Mouse (Mus musculus) urinary bladder, postnatal 14 days (tissue): ENCODE data around the gene Dusp2.

Experiments used
- DNase-seq: peaks from one replicate; pipeline ENCODE4 v3.0.0; 2021; ENCODE audit warnings: low spot score

The Dusp2 gene

DNA sequence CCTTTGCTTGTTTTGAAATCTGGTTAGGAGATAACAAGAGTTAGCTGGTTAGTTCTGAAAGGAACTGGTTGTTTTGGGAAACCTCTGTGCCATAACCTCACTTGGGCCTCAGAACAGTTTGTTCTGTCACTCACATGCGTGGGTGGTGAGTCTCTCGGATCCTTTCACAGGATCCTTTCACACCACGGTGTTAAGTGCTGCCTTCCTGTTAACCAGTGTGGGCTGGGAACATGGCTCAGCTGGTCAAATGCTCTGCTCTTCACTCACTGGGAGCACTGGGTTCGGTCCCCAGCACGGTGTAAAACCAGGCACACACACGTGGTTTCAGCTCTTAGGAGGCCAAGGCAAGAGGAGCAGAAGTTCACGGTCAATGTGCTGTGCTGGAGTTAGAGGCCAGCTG lies 11.5 kb upstream of the Dusp2 start:
- DNase-seq: no peak

GRCm38 (mm10) chr2:127328090-127328851 lies 7.7 kb upstream of the Dusp2 start:
- no peak for DNase-seq

DNA sequence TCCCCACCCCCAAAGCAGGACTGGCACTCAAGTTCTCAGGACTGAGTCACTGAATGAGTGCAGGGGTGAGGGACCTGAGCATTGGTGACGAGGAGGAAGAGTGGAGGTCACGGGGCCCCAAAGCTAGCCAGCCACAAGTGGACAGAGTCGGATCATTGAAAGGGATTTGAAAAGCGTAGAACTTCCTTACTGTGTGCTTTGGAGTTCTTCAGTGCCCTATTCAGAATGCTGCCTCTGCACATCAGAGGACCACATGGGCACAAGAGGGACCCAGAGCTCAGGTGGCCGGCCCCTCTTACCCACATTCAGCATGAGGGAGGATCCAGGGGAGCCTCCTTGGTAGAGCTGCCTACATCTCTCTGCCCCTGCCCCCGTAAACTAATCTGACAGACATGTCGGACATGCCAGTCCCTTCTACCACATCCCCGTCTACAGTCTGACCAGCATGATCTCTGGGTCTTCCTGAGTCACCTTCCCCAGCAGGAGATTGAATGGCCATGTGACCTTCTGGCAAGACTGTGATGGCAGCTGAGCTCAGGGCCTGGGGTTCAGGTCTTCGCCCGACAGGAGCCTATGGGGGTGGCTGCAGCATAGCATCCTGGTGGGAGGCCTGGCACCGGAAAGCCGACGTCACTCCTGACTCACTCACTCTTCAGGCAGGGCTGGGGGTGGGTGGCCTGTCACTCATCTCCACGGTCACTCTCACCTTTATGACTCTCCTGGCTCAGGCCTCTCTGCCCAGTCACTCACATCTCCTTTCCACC lies 3.0 kb upstream of the Dusp2 start:
- no peak for DNase-seq

- no peak for DNase-seq
These were observed 1.9 kb upstream of the Dusp2 start for GRCm38 (mm10) chr2:127333945-127334603.

DNA sequence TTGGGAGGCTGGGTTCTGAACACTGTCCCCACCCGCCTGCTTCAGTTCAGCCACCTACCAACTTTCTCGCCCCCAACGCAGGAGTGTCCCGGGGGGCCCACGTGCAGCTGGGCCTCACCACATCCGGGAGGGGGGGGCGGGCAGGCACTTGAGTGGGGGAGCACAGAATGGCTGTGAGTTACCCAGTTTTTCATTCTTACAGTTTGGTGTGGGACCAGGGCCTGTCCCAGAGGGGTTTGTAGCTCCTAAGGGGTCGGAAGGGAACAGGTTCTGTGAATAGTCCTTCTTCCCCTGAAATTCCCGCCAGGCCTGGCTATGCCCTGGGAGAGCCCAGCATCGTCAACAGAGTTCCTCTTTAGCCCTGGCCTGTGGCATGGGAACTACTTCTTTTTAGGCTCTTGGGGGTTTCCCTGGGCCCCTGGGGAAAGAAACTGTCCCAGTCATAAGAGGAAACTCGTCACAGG lies 849 bp upstream of the Dusp2 start:
- DNase-seq: no peak

- no peak for DNase-seq
These were observed 506 bp downstream of the Dusp2 start for GRCm38 (mm10) chr2:127336497-127336832.

DNA sequence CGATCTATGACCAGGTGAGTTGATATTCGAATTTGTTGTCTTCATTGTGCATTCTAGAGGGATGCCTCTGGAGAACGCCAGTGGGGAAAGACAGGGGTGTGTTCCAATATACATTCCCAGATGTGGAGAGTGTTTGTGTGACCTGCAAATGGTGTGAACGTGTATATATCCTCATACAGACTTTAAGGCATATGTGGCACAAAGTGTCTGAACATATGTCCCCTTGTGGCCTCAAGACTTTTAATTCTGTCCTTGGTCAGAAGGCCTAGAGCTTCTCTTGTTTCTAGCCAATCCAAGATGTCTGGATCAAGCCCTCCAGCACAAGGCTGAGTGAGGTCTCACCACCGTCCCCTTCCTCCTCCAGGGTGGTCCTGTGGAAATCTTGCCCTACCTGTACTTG lies 926 bp downstream of the Dusp2 start:
- DNase-seq: no peak

DNA sequence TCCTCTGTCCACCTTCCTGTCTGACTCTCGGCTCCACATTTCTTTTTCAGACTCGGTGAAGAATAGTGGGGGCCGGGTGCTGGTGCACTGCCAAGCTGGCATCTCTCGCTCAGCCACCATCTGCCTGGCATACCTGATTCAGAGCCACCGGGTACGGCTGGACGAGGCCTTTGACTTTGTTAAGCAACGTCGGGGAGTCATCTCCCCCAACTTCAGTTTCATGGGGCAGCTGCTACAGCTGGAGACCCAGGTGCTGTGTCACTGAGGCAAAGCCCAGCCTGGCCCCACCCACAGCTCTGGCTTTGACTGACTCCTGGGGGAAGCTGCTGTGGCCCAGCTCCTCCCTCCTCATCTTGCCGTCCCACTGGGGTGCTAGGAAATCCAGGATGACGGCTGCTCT lies 1.6 kb downstream of the Dusp2 start:
- no peak for DNase-seq

DNA sequence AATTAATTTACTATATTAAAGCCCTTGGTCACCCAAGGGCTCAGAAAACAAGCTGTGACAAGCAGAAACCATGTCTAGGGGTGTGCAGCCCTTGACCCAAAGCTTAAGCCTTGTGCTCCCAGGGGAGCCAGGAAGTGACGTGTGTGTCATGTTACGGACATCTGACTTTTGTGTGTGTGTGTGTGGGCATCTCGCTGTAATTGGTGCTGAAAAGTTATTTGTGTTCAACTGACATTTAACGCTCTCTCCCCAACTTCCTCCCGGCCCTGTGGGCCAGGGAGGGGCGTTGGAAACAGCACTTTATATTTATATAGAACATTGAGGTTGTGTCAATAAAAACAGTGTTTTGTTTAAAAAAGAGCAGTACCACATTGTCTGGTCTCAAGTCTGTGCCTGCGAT lies 2.1 kb downstream of the Dusp2 start:
- no peak for DNase-seq

DNA sequence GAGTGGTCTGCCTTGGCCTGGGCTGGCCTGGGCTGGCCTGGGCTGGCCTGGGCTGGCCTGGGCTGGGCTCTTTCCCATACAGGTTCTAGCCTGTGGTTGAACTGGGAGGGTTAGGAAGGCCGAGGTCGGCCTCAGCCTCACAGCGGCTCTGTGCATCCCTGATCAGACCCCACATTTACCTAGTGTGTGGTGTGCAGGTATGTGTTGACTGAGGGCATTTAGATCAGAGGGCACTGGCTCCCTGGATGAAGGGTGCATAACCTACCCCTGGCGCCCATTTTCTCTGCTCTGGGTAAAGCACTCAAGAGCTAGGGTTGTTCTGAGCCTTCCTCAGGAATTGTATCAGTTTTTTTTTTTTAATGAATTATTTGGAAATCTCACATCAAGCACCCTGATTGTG lies 2.5 kb downstream of the Dusp2 start, which contains the start of gene Astl:
Gene Astl, plus strand, starts transcription at position 224 of the 400 bp plus-strand sequence.
- DNase-seq: no peak

DNA sequence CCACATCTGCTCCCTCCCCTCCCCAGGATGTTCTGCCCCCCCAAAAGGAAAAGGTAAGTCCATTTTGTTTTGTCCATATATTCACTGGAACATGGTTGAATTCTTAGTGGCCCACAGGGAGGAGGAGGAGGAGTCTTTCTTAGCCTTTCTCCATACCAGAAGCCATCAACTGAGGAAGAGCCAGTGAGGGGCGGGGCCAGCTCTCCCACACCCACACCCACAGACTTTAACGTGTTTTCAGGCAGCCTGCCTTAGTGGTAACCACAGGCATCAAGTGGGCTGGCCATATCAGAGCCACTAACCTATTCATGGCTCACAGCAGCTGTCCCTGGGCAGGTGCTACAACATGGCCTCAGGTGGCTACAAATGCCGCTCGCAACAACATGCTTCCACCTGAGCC lies 2.9 kb downstream of the Dusp2 start:
- DNase-seq: no peak

- no peak for DNase-seq
These were observed 3.3 kb downstream of the Dusp2 start for GRCm38 (mm10) chr2:127339262-127339661.

DNA sequence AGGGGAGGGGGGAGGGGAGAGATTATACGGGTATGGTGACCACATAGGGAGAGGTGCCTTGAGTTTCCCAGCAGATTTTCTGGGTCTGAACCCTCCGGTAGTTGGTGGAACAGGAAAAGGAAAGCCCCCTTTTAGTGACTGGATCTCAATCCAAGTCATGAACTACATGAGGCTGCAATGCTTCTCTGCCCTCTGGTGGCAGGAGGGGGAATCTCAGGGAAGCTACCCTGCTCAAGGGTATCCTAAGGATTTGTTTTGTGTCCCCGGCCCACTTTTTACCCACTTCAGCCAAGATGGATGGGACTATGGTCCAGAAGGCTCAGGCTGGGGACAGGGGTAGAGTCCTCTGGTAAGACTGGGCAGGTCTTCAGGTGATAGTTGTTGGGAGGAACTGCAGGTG lies 5.2 kb downstream of the Dusp2 start:
- DNase-seq: peak; percentile 57

DNA sequence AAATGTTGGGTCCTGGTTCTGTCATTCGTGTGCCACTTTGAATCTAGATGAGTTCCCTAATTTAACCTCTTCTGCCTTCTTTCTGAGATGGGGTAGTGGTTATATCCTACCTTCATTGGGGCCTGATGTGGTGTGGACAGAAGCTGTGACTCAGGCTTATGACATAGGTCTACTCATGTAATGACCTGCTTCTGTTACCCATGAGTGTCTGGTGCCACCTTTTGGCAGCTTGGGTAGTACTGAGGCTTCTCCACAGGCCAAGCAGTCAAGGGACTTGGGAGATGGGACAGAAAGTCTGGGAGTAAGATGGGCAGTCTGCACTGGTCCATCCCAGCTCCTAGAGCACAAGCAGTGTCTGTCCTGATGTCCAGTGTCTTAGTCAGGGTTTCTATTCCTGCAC lies 10.4 kb downstream of the Dusp2 start:
- DNase-seq: no peak

DNA sequence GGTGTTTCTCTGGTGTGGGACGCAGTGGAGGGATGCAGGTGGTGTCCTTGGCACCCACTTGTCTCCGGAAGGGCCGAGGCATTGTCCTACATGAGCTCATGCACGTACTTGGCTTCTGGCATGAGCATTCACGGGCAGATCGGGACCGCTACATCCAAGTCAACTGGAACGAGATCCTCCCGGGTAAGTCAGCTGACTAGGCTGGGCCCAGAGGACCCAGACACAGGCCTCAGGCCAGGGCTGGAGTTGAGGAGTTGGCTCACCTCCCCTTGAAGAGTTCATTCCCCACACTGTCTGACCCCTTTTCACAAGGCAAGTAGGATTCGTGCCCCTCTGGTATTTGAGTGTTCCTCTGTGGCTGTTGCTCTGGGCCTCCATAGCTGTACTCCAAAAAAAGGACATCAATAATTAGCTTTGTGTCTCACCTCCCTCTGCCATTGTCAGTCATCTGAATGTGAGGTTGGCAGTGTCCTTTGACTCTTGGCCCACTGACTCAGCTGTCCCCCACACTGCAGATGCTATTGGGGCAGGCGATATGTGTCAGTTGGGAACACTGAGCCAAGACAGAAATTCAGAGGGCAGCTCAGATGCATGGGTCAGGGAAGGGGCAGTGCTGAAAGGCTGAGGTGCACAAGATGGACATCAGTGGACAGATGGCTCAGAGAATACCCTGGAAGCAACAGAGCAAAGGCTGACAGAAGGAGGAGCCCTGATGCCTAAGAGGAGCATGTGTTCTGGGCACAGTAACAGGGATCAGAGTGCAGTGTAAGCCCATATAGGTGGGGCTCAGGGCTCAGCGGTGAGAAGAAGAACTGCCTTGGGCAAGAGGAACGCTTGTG lies 11.4 kb downstream of the Dusp2 start:
- DNase-seq: no peak

GRCm38 (mm10) chr2:127353881-127354280 lies 17.9 kb downstream of the Dusp2 start:
- no peak for DNase-seq

GRCm38 (mm10) chr2:127362459-127363281 lies 26.7 kb downstream of the Dusp2 start, which contains the start of gene Adra2b:
Adra2b (plus strand) TSS chr2:127363208.
- peak; percentile 86 for DNase-seq

DNA sequence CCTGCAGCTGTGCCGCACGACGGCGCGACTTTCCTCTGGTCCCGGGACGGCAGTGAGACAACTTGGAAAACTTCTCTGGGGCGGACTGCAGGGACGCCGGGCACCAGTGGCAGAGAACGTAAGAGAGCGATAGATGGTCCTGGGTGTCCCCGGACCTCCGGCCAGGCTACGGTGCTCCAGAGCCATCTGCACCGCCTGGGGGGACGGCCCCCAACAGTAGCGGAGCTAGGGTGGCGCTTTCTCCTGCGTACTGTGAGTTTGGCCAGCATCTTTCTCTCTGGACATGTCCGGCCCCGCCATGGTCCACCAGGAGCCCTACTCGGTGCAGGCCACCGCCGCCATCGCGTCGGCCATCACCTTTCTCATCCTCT lies 27.3 kb downstream of the Dusp2 start:
- DNase-seq: no peak

- no peak for DNase-seq
These were observed 27.7 kb downstream of the Dusp2 start for GRCm38 (mm10) chr2:127363696-127364095.

GRCm38 (mm10) chr2:127364452-127364851 lies 28.5 kb downstream of the Dusp2 start:
- no peak for DNase-seq
